Mouse (Mus musculus): ENCODE measurements at regions not wholly inside any gene's neighbourhood (a gene's known extent, or its start where the extent isn't known, plus 50 kb on each side); places are given as distances from the start of the nearest gene placed in this dataset.

DNA sequence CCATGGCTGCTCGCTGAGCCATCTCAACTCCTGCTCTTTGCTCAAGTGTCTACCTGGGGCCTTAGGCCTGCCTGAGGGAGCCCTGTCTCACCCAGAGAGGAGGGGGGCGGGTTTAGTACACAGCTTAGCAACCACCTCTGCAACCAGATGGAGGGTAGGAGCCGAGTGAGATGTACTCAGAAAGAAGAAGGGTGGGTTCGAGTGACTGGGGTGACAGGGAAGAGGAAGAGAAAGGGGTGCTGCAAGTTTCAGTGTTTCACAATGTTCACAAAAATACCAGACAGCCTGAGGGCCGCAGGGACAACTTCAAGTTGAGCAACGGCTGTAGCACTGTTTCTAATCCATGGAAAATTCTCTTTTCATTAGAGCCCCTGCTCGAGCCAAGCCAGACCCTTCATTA is 84.4 kb downstream of the Zfp36l2 start:
- no peak for TF ChIP-seq CTCF (IDR thresholded peaks at IDR 0.05; ENCODE audit: borderline replicate concordance, insufficient read depth, low read depth, low read length)
- no peak for TF ChIP-seq POLR2A (IDR thresholded peaks at IDR 0.05; ENCODE audit: borderline replicate concordance, insufficient read depth, low read length)

Data from cerebellum, adult 2 months (tissue).